Mouse (Mus musculus): ENCODE results near the gene Rnase10.
A peak's percentile ranks its signal among the peaks of the same experiment; 100 is the strongest.
"Not testable (repeated sequence)": the region's sequence is repeated elsewhere in the genome, so short reads cannot be mapped to it uniquely, and the experiment has no call there.

Gene Rnase10

DNA sequence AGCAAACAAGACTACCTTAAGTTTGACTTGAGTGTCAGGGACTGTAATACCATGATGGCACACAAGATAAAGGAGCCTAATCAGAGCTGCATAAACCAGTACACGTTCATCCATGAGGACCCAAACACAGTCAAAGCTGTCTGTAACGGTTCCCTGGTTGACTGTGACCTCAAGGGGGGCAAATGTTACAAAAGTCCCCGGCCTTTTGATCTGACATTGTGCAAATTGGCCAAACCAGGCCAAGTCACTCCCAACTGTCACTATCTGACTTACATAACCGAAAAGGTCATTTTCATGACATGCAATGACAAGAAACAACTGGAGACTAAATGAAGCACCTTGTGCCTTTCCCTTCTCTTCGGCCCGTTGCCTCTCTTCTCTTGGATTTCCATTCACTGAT is 2.0 kb downstream of the Rnase10 start:
- no peak for DNase-seq (ENCODE audit: low spot score in 2 of 2)

DNA sequence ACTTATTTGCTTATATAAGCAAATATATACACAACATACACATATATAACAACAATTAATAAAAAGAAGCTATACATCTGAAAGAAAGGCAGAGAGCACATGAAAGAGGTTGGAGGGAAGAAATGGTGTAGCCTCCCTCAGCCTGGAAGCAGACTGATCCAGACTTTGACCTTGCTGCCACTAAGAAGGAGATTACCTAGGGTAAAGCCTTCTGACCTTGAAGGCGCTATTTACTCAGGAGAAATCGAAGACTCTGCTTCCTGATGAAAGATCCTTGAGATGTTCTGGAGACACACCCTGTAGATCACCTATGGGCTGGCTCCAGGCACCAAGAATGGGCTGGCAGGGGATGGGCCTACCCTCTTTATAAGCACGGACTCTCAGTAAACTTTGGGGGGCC is 7.2 kb downstream of the Rnase10 start:
- DNase-seq (ENCODE audit: low spot score in 2 of 2), result not testable (repeated sequence)

DNA sequence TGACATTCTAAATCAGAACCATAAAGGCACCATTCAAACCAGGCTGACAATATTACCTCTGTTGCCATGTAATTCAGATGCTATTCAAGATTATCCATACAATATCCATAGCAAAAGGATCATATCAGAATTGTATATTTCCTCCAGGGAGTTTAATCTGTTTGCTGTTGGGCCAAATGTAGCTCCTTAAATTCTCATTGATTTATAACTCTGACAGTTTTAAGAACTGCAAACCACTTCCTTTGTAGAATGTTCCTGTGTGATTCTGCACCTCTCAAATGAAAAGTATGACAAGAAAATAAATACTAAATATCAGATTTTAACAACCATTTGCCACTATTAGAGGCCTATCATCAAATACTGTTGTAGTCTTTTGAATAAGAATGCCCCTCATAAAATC is 8.2 kb downstream of the Rnase10 start:
- DNase-seq (ENCODE audit: low spot score in 2 of 2), result no peak

GRCm38 (mm10) chr14:51017256-51017655 is 9.7 kb downstream of the Rnase10 start:
- DNase-seq (ENCODE audit: low spot score in 2 of 2), result no peak

DNA sequence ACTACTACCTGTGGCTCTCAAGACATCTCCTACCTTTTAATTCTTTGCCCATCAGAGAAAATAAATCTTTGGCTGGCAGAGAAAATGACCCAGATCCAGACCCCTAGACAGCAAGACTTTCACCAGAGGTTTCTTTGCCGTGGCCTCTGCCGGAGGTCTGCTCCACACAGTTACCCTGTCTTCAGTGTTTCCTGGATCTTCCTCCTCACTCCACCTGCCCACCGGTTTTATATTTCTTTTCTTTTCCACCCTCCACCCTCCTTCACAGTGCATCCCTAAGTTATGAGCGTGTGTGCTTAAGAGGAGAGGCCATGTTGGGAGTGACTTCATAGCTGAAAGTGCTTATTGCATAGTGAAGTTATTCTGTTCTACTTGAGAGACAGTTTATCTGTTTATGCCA is 15.9 kb downstream of the Rnase10 start:
- DNase-seq (ENCODE audit: low spot score in 2 of 2), result no peak

DNA sequence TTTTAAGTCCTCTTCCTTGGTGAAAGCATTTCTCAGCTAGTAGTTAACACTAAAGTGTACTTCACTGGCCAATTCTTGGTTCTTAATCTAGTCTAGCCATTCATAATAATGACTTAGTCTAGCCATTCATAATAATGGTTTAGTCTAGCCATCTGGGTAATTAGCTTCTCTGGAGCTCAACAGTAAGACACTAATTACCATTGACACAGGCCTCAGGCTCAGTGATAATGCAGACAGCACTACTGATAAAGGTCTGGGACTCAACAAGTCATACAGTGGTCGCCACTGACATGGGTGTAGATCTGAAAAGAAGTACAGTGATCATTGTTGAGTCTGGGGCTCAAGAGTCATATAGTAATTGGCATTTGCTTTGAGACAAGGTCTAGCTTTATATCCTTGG is 17.3 kb downstream of the Rnase10 start:
- DNase-seq (ENCODE audit: low spot score in 2 of 2), result no peak

DNA sequence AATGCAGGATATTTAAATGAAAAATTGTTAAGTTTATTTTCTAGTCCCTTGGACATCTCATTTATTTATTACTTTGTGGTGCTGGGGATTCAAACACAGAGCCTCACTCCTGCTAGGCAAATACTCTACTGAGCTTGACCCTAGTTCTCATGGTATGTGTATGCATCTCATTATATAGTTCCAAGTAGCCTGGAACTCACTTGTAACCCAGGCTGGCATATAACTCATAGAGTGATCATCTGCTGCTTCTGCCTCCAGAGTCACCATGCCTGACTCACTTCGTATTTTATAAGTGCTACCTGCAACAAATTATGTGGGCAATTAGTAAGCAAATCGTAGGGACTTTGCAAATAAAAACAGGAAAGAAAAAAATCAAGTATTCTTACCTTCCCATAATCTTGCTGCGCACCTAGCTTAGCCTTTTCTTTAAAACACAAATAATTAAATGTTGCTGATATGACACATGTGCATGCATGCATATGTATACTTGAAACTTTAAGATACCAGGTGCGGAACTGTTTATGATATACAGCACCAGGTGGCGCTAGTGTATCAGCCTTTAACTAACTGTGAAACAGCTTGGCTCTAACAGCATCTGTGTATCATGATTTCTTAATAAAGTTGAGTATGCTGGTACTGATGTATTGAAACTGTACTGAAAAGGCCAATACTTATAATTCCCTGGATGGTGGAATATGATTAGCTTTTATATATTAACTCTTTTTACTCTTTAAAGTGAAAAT is 19.0 kb downstream of the Rnase10 start:
- DNase-seq (ENCODE audit: low spot score in 2 of 2), result peak; percentile 18 to 26

DNA sequence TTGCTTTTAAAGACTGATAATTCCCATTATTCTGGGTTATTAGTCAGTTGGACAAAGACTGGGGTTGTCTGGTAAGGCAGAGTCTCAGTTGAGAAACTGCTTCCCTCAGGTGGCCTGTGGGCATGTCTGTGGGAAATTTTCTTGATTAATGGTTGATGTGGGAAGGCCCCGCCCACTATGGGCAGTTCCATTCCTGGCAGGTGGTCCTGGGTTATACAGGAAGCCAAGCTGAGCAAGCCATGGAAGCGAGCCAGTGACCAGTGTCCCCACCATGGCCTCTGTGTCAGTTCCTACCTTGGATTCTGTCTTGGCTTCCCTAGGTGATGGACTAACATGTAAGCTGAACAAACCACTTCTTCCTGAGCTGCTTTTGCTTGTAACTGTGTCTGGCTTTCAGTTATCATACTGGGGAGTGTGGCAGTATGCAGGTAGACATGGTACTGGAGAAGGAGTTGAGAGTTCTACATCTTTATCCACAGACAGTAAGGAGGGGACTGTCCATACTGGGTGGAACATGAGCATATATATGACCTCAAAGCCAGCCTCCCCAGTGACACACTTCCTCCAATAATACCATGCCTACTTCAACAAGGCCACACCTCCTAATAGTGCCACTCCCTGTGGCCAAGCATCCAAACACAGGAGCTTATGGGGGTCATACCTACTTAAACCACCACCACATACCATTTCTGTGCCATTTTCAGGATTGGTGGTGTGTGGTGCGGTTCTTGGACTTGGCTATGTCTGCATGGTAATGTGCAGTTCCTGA is 20.0 kb downstream of the Rnase10 start:
- no peak for DNase-seq (ENCODE audit: low spot score in 2 of 2)

DNA sequence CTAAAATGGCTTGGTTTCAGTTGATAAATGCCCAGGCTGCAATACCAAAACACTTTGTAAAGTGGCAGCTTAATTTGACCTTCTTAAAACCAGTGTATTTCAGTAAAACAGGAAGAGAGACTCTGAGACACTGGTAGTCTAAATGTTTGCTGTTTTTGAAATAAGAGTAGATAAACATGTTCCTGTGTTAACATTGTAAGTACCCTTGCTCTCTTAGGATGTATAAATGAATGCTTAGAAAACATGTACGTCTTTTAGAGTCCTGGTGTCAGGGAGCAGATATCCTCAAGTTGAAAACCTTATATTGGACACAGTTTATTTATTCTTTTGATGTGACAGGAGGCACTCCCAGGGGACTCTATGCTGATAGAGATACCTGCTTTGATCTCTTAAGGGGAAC is 27.7 kb downstream of the Rnase10 start:
- no peak for DNase-seq (ENCODE audit: low spot score in 2 of 2)

DNA sequence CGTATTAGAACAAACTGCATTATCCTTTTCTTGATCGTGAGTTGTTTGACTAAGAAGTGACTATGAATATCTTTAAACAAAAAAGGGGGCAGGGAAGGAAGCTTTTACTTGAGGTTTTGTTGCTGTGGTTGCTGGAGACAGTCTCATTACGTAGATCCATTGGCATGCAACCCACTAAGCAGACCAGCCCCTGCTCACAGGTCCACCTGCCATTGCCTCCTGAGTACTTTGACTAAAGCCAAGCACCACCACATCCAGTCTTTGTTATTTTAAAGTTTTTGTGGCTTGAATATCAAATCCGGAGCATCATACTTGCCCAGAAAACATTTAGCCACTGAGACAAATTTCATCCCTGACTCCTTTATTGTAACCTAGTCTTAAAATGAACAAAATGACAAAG is 28.7 kb downstream of the Rnase10 start:
- DNase-seq (ENCODE audit: low spot score in 2 of 2), result no peak

DNA sequence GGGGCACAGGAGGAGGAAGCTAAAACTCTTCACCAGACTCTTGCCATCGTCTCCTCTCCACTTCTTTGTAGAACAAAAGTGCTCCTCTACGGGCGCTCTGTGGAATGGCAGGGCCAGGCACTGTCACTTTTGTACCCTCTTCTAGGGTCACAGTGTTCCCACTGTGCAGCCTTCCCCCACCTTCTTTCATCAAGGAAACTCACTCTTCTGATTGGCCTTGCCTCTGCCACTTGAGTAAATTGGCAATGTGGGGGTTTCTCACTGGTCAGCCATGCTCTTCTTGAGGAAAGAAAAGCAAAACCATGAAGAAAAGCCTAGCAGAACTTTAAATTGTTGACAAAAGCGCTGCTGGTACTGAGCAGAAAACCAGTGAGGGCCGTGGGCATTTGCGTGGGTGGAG is 34.2 kb downstream of the Rnase10 start, which contains the start of gene Rnase9:
Gene Rnase9, minus strand, starts transcription at position 101 of the 400 bp plus-strand sequence.
- DNase-seq (ENCODE audit: low spot score in 2 of 2), result no peak

DNA sequence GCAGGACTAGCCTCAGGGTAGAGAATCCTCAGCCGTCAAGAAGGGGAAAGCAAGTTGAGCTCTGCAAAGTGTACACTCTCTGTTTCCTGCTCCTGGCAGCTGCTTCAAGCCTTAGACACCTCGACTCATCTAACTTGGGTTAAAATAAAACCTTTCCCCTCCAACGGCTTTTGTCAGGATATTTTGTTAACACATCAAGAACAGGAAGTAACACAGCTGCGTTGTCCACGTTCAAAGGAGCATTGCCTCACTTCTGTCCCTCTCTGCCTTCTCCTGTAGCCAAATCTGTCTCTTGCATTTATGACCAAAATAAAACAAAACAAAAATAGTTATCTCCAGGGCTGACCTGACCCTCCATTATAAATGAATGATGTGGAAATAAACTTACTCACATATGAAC is 40.3 kb downstream of the Rnase10 start:
- no peak for DNase-seq (ENCODE audit: low spot score in 2 of 2)

- no peak for DNase-seq (ENCODE audit: low spot score in 2 of 2)
These were observed 42.5 kb downstream of the Rnase10 start, which contains the start of gene Rnase11 for GRCm38 (mm10) chr14:51050063-51050462. Gene Rnase11, minus strand, starts transcription at chr14:51050163.

DNA sequence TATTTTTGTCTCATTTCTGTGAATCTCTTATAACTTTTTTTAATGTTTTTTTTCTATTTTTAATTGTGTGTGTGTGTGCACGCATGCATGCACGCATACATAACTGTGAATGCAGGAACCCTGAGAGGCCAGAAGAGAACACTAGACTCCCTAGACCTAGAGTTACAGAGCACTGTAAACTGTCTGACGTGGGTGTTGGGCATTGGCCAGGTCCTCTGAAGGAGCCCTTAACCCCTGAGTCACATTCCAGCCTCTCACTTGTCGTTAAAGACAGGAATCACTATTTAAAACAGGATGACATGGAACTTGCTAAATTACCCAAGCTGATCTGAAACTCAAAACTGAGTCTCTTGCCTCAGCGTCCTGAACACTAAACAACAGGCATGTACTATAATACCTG is 44.4 kb downstream of the Rnase10 start:
- DNase-seq (ENCODE audit: low spot score in 2 of 2), result no peak

DNA sequence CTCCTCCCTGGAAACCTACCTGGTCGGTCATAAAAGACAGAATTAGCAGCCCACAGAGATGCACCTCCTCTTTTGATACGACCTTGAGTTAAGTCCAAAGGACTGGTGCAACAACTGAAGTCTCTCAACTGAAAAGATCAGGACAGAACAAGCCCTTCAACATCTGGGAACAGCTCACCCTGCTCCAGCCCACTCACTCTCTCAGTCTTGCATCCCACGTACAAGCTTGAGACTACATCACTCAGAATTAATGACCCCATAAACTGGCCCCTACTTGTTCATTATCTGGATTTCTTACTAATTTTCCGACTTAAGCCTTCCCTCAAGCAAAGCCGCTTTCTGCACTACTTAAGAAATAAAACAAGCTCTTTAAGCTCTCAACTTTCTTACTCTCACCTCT is 45.6 kb downstream of the Rnase10 start:
- no peak for DNase-seq (ENCODE audit: low spot score in 2 of 2)

DNA sequence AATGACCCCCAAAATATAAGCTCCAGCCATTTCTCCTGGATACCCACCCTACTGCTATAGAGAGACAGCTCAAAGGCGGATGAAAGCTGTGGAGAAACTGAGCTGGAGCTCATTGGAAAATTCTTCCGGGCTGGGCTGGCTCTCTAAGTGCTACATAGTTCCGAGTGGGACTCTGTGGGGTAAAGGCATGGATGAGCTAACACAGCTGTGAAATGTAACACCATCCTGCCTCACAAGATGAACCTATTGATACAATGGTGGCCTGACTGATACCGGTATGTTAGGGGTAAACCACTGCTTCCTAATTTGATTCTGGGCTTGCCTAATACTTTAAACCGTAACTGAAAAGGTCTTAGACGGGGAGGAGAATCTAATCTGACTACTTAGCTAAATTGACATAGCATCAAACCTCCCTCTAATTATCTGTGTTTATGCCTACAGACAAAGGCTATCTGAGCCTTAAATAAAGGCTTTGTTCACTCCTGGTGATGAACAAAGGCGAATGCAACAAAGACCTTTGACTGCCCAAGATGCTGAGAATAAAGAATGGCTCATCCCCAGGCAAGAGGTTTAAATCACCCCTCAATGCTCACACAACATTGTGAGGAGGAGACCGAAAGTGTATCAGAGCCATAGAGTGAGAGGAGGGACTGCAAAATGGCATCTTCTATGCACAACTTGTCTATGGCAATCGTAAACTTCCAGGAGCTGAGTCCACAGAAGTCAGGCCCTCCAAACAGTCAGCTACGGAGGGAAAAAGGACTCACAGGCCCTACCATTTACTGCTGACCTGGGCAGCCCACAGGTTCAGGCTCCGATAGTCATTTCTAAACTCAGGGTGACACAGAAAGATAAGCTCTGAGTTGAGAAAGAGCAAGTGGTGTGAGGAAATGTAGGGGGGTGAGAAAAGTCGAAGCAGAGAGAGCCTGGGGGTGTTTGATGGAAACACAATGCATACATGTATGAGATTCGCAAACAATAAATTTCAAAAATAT is 47.0 kb downstream of the Rnase10 start:
- DNase-seq (ENCODE audit: low spot score in 2 of 2), result no peak

DNA sequence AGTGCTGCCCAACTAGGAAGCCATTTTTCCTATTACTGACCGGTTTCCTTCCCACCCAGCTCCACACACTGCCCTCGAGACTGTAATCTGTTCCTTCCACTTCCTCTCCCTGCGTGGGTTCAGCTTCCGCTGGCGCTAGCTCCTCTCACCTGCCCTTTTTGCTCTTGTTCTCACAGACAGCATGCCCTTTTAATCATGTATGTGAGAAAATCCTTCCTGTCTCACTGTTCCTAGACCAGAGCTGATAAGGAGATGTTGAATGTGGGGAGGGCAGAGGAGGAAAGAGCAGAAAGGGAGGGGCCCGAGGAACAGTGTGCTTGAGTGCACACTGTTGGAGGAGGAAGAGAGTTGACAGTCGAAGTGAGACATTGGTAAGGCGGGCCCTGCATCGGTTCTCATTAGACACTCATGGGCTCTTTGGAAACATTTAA is 49.9 kb downstream of the Rnase10 start, which contains the start of gene Rnase12:
Gene Rnase12, minus strand, starts transcription at position 261 of the 431 bp plus-strand sequence.
- DNase-seq (ENCODE audit: low spot score in 2 of 2), result no peak
